Mouse (Mus musculus) kidney, embryonic 16.5 days (tissue): ENCODE measurements at regions not wholly inside any gene's neighbourhood (a gene's known extent, or its start where the extent isn't known, plus 50 kb on each side); places are given as distances from the start of the nearest gene placed in this dataset.

Source experiments
- ATAC-seq: fragments of 200-750 bp; cut with Nextera tagmentation; 2 replicates; pipeline ENCODE4 v1.8.0; 2017; ENCODE audit warnings: moderate TSS enrichment; ENCODE audit not compliant: low FRiP score, low TSS enrichment
- H3K27ac ChIP-seq: fragments of 300-500 bp; sonication (generic); 2 replicates; pipeline ENCODE4 v1.5.1; 2014; ENCODE audit warnings: low read length
- H3K27me3 ChIP-seq: fragments of 300-500 bp; sonication (generic); 2 replicates; pipeline ENCODE4 v1.6.1; 2014; ENCODE audit warnings: low read length, control low read depth, mixed read lengths; ENCODE audit not compliant: insufficient read depth
- H3K36me3 ChIP-seq: fragments of 300-500 bp; sonication (generic); 2 replicates; pipeline ENCODE4 v1.6.1; 2014; ENCODE audit warnings: low read length, control low read depth, mixed read lengths; ENCODE audit not compliant: insufficient read depth
- H3K4me1 ChIP-seq: fragments of 300-500 bp; sonication (generic); 2 replicates; pipeline ENCODE4 v1.6.1; 2014; ENCODE audit warnings: low read length, control low read depth, mixed read lengths; ENCODE audit not compliant: insufficient read depth
- H3K4me2 ChIP-seq: fragments of 300-500 bp; sonication (generic); replicated peaks from 2 replicates; pipeline ENCODE4 v1.6.1; 2014; ENCODE audit warnings: low read depth, low read length
- H3K4me3 ChIP-seq: fragments of 300-500 bp; sonication (generic); 2 replicates; pipeline ENCODE4 v1.5.1; 2014; ENCODE audit warnings: mild to moderate bottlenecking, low read length
- H3K9ac ChIP-seq: fragments of 300-500 bp; sonication (generic); replicated peaks from 2 replicates; pipeline ENCODE4 v1.6.1; 2014; ENCODE audit warnings: low read length
- H3K9me3 ChIP-seq: fragments of 300-500 bp; sonication (generic); 2 replicates; pipeline ENCODE4 v1.6.1; 2016; ENCODE audit warnings: low read length, control low read depth
- WGBS: fragments of 180-500 bp; shearing (Covaris S2); extraction: QIAGEN DNeasy Blood & Tissue Kit; methylation state at CpG from one replicate; pipeline ENCODE4 v1.1.7; 2014; 5-methylcytosine and 5-hydroxymethylcytosine counted together

DNA sequence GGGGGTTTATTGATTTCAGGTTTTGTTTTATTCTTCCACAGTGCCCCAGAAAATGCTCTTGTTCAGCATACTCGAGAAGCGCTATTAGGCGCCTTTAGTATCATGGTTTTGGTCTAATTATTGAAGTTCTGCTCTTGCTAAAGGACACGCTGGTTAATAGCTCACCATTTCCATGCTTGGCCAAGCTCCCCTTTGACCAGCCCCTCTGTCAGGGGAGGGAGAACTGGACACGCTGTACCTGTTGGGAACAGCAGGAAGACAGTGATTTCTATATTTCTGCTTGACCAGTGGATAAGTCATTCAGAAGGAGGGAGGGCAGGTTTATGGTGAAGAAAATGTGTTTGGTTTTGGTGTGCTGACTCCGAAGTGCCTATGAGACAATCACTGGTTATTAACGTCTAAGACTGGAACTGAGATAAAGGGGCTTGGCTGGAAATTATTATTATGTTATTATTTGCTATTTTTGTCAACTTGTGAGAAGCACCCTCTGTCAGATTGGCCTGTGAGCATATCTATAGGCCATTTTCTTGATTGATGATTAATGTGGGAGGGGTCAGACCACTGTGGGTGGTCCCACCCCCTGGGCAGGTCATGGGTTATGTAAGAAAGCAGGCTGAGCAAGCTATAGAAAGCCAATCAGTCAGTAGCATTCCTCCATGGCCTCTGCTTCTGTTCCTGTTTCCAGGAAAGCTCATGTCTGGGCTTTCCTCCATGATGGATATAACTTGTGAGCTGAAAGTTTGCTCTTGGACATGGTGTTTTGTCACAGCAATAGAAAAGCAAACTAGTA is 51.2 kb upstream of the Tanc2 start:
- H3K4me3 ChIP-seq: no peak overlapping the region
- no peak overlapping the region for H3K9ac ChIP-seq
- ATAC-seq: peak; percentile 80
- H3K27me3 ChIP-seq: no peaks in the 10 kb centered on the region
- no peaks in the 10 kb centered on the region for H3K36me3 ChIP-seq
- WGBS: 57% methylated on average over 7 of the region's 7 CpGs
- H3K27ac ChIP-seq: peak overlapping the region; percentile 64
- H3K4me2 ChIP-seq: no peak overlapping the region
- no peaks in the 10 kb centered on the region for H3K9me3 ChIP-seq
- H3K4me1 ChIP-seq: peaks cover 3% of the 10 kb centered on the region

DNA sequence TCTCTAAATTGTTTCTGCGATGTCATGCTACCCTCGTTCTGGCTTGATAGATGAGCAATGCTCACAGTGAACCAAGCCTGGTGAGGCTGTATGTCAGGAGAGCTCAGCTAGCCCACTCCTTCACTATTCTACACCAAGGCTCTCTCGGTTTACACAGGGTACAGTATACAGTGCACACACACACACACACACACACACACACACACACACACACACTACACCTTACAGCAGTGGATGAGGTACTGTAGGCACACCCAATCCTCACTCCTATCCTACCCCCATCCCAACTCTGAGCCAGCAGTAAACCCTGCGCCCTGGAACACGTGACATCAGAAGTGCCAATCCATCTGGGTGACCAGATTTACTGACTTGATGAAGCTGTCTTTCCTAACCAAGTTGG is 57.2 kb upstream of the Tanc2 start:
- no peak overlapping the region for H3K27ac ChIP-seq
- H3K36me3 ChIP-seq: no peaks in the 10 kb centered on the region
- 72% methylated on average over 5 of the region's 5 CpGs for WGBS
- H3K4me1 ChIP-seq: 0 out of 2 replicates have a peak, but pooled peaks cover 6% of the 10 kb centered on the region
- ATAC-seq: peak; percentile 42; the same call in 1 of the 2 replicates
- no peaks in the 10 kb centered on the region for H3K9me3 ChIP-seq
- no peaks in the 10 kb centered on the region for H3K27me3 ChIP-seq
- H3K9ac ChIP-seq: no peak overlapping the region
- no peak overlapping the region for H3K4me2 ChIP-seq
- no peak overlapping the region for H3K4me3 ChIP-seq

- no peaks in the 10 kb centered on the region for H3K9me3 ChIP-seq
- H3K9ac ChIP-seq: no peak overlapping the region
- 0 out of 2 replicates have a peak, but pooled peaks cover 9% of the 10 kb centered on the region for H3K4me1 ChIP-seq
- WGBS: 73% methylated on average over 10 of the region's 10 CpGs
- no peaks in the 10 kb centered on the region for H3K27me3 ChIP-seq
- H3K27ac ChIP-seq: no peak overlapping the region
- no peak overlapping the region for H3K4me2 ChIP-seq
- H3K4me3 ChIP-seq: no peak overlapping the region
- no peaks in the 10 kb centered on the region for H3K36me3 ChIP-seq
- ATAC-seq: no peak
These were observed 59.1 kb upstream of the Tanc2 start for GRCm38 (mm10) chr11:105530711-105531157.

GRCm38 (mm10) chr11:105526066-105526465 is 63.7 kb upstream of the Tanc2 start:
- H3K27ac ChIP-seq: no peak overlapping the region

GRCm38 (mm10) chr11:105525608-105526007 is 64.2 kb upstream of the Tanc2 start:
- Histone ChIP-seq H3K9ac (no peak overlapping the region), H3K4me2 (no peak overlapping the region), H3K9me3 (no peaks in the 10 kb centered on the region), H3K36me3 (no peaks in the 10 kb centered on the region), H3K4me3 (no peak overlapping the region), H3K27ac (no peak overlapping the region), H3K4me1 (peaks cover 7% of the 10 kb centered on the region; the same call in 1 of the 2 replicates), H3K27me3 (no peaks in the 10 kb centered on the region)
- 40% methylated on average over 5 of the region's 5 CpGs for WGBS
- no peak for ATAC-seq

More at GRCm38 (mm10) chr11:105526066-105526465, 63.7 kb upstream of the Tanc2 start:
- Histone ChIP-seq H3K4me2 (no peak overlapping the region), H3K4me1 (peaks cover 7% of the 10 kb centered on the region; the same call in 1 of the 2 replicates), H3K36me3 (no peaks in the 10 kb centered on the region), H3K9ac (no peak overlapping the region), H3K4me3 (no peak overlapping the region), H3K27me3 (no peaks in the 10 kb centered on the region), H3K9me3 (no peaks in the 10 kb centered on the region)
- WGBS: 91% methylated on average over 4 of the region's 4 CpGs
- ATAC-seq: no peak

GRCm38 (mm10) chr11:105524400-105524799 is 65.4 kb upstream of the Tanc2 start:
- 40% methylated on average over 8 of the region's 8 CpGs for WGBS
- ATAC-seq: no peak
- no peaks in the 10 kb centered on the region for H3K36me3 ChIP-seq
- H3K9ac ChIP-seq: no peak overlapping the region
- H3K27ac ChIP-seq: no peak overlapping the region
- peaks cover 7% of the 10 kb centered on the region; the same call in 1 of the 2 replicates for H3K4me1 ChIP-seq
- H3K4me3 ChIP-seq: no peak overlapping the region
- no peaks in the 10 kb centered on the region for H3K27me3 ChIP-seq
- H3K9me3 ChIP-seq: no peaks in the 10 kb centered on the region
- H3K4me2 ChIP-seq: no peak overlapping the region

GRCm38 (mm10) chr11:105523765-105524164 is 66.0 kb upstream of the Tanc2 start:
- Histone ChIP-seq H3K9ac (no peak overlapping the region), H3K27me3 (no peaks in the 10 kb centered on the region), H3K4me3 (no peak overlapping the region), H3K9me3 (no peaks in the 10 kb centered on the region), H3K4me2 (no peak overlapping the region), H3K4me1 (peaks cover 7% of the 10 kb centered on the region; the same call in 1 of the 2 replicates), H3K36me3 (no peaks in the 10 kb centered on the region), H3K27ac (no peak overlapping the region)
- no peak for ATAC-seq
- 53% methylated on average over 8 of the region's 8 CpGs for WGBS

GRCm38 (mm10) chr11:105520398-105520797 is 63.9 kb upstream of the March10 start:
- Histone ChIP-seq H3K4me3 (no peak overlapping the region), H3K9me3 (no peaks in the 10 kb centered on the region), H3K4me1 (peaks cover under 1% of the 10 kb centered on the region; the same call in 1 of the 2 replicates), H3K27ac (no peak overlapping the region), H3K36me3 (no peaks in the 10 kb centered on the region), H3K4me2 (no peak overlapping the region), H3K9ac (no peak overlapping the region), H3K27me3 (no peaks in the 10 kb centered on the region)
- ATAC-seq: no peak
- 96% methylated on average over 3 of the region's 3 CpGs for WGBS

GRCm38 (mm10) chr11:105513275-105513674 is 56.7 kb upstream of the March10 start:
- Histone ChIP-seq H3K9me3 (no peaks in the 10 kb centered on the region), H3K27ac (no peak overlapping the region), H3K4me2 (no peak overlapping the region), H3K27me3 (no peaks in the 10 kb centered on the region), H3K9ac (no peak overlapping the region), H3K4me1 (peaks cover 10% of the 10 kb centered on the region; the same call in 1 of the 2 replicates), H3K4me3 (no peak overlapping the region), H3K36me3 (no peaks in the 10 kb centered on the region)
- WGBS: 77% methylated on average over 10 of the region's 10 CpGs
- no peak for ATAC-seq

- Histone ChIP-seq H3K4me3 (no peak overlapping the region), H3K9ac (no peak overlapping the region), H3K27me3 (no peaks in the 10 kb centered on the region), H3K27ac (no peak overlapping the region), H3K36me3 (no peaks in the 10 kb centered on the region), H3K4me1 (peaks cover 16% of the 10 kb centered on the region), H3K9me3 (no peaks in the 10 kb centered on the region), H3K4me2 (no peak overlapping the region)
- WGBS: 52% methylated on average over 4 of the region's 4 CpGs
- no peak for ATAC-seq
These were observed 54.1 kb upstream of the March10 start for GRCm38 (mm10) chr11:105510626-105511025.
